Mouse (Mus musculus) gastrocnemius, postnatal 10 days (tissue): ENCODE measurements around the gene Aldh1a3. TPM values are rescaled to one million over a fixed set of nuclear protein-coding genes. Genes with fewer than 3 reads are reported as not detected.

Experiments
- DNase-seq: peaks from one replicate; pipeline ENCODE4 v3.0.0; 2021; ENCODE audit warnings: mixed read lengths
- total RNA-seq, 2 experiments: library from RNA; stranded (reverse); gene quantifications; 2 replicates each; pipeline ENCODE4 v1.2.3; 2021

Aldh1a3 gene
- total RNA-seq, 2 experiments from 2014 or later = 7.4 to 9.0 TPM

- no peak for DNase-seq
Observed at GRCm38 (mm10) chr7:66418981-66419380, 8.3 kb downstream of the Aldh1a3 start.

- DNase-seq = no peak
Observed at GRCm38 (mm10) chr7:66416829-66417228, 10.5 kb downstream of the Aldh1a3 start.

- DNase-seq = no peak
Observed at GRCm38 (mm10) chr7:66413093-66413492, 14.2 kb downstream of the Aldh1a3 start.

- DNase-seq = peak; percentile 45
Observed at GRCm38 (mm10) chr7:66409433-66409832, 17.9 kb downstream of the Aldh1a3 start.

- no peak for DNase-seq
Observed at GRCm38 (mm10) chr7:66406971-66407370, 20.3 kb downstream of the Aldh1a3 start.

- no peak for DNase-seq
Observed at GRCm38 (mm10) chr7:66405951-66406721, 21.2 kb downstream of the Aldh1a3 start.

GRCm38 (mm10) chr7:66405541-66405940, 21.8 kb downstream of the Aldh1a3 start:
- no peak for DNase-seq

GRCm38 (mm10) chr7:66404802-66405201, 22.5 kb downstream of the Aldh1a3 start:
- no peak for DNase-seq

- DNase-seq = no peak
Observed at GRCm38 (mm10) chr7:66404141-66404540, 23.2 kb downstream of the Aldh1a3 start.

- DNase-seq = no peak
Observed at GRCm38 (mm10) chr7:66402876-66403275, 24.4 kb downstream of the Aldh1a3 start.

GRCm38 (mm10) chr7:66401605-66402004, 25.7 kb downstream of the Aldh1a3 start:
- DNase-seq = no peak

GRCm38 (mm10) chr7:66397288-66397687, 30.0 kb downstream of the Aldh1a3 start:
- no peak for DNase-seq

GRCm38 (mm10) chr7:66388621-66389532, 38.4 kb downstream of the Aldh1a3 start:
- DNase-seq = peak; percentile 43

- DNase-seq = peak; percentile 63
Observed at GRCm38 (mm10) chr7:66387813-66388521, 39.4 kb downstream of the Aldh1a3 start, which contains the start of gene Lrrk1. Gene Lrrk1, minus strand, starts transcription at chr7:66388350.

- DNase-seq = no peak
Observed at GRCm38 (mm10) chr7:66387419-66387812, 39.9 kb downstream of the Aldh1a3 start.

- no peak for DNase-seq
Observed at GRCm38 (mm10) chr7:66386411-66386810, 40.9 kb downstream of the Aldh1a3 start.

- DNase-seq = no peak
Observed at GRCm38 (mm10) chr7:66385826-66386225, 41.5 kb downstream of the Aldh1a3 start.

GRCm38 (mm10) chr7:66384891-66385290, 42.4 kb downstream of the Aldh1a3 start:
- no peak for DNase-seq

GRCm38 (mm10) chr7:66384213-66384612, 43.1 kb downstream of the Aldh1a3 start:
- no peak for DNase-seq

GRCm38 (mm10) chr7:66376560-66376959, 50.8 kb downstream of the Aldh1a3 start:
- DNase-seq = no peak

- no peak for DNase-seq
Observed at GRCm38 (mm10) chr7:66375736-66376135, 51.6 kb downstream of the Aldh1a3 start.

GRCm38 (mm10) chr7:66373391-66373790, 53.9 kb downstream of the Aldh1a3 start:
- DNase-seq = no peak
